Mouse (Mus musculus) Patski (cell line): ENCODE data around the gene Rapsn. TPM values are rescaled to one million over a fixed set of nuclear protein-coding genes. Genes with fewer than 3 reads are reported as not detected.

ENCODE experiments used
- ATAC-seq: fragments of 100-300 bp; one replicate; pipeline ENCODE4 v1.8.0; 2021
- CTCF ChIA-PET: fragments of 350-600 bp; sonication (Branson Sonifier 250); formaldehyde crosslinking; loops from one replicate; lab custom pipeline; 2022; ENCODE audit warnings: inconsistent platforms; lab: Charles Lee
- POLR2A ChIA-PET: fragments of 350-600 bp; sonication (Branson Sonifier 250); formaldehyde crosslinking; loops from one replicate; lab custom pipeline; 2022; ENCODE audit warnings: antibody characterized with exemption, inconsistent platforms; lab: Charles Lee
- DNase-seq: peaks from one replicate; pipeline ENCODE4 v3.0.0-alpha.2; 2011; ENCODE audit warnings: low read depth, low spot score
- H3K27me3 ChIP-seq: fragments of 371-371 bp; one replicate; pipeline ENCODE4 v1.5.1; 2021
- CTCF ChIP-seq: fragments of 100-300 bp; IDR thresholded peaks from one replicate; pipeline ENCODE4 v1.5.1; 2021
- in situ Hi-C: fragments of 300-500 bp; cut with MboI; formaldehyde crosslinking; loops from 3 replicates; pipeline ENCODE4 v1.11.1; 2018; ENCODE audit warnings: low pct_unique_long_range_greater_than_20kb, mixed read lengths
- polyA plus RNA-seq: library from polyadenylated mRNA; unstranded; gene quantifications from one replicate; pipeline ENCODE4 v1.2.3, GENCODE M21; 2021

Gene Rapsn
- polyA plus RNA-seq, 1 experiment from 2014 or later, result 1.2 TPM

DNA sequence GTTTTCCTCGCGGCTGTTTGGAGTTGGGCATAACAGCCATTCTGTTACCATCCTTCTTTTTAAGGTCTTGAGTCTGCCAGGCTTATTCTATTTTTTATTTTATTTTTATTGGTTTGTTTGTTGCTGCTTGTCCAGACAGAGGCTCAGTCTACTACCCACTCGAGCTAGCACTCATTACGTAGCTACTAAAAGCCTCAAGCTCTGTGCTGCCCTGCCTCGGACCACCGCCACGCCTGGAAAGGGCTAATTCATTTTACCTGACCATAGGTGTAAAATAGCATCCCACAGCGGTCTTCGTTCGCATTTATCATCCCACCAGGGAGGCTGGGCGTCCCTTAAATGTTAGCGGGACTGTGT, 42.5 kb downstream of the Rapsn start:
- ATAC-seq (no peak), DNase-seq (no peak)
- POLR2A ChIA-PET, result interaction anchor here (0.5 to 0.8 kb wide), 3 partner anchors 10 to 46 kb away, joined by 3 to 5 read pairs (median 3); no protein-coding TSS in a partner anchor
- H3K27me3 ChIP-seq, result no peaks in the 10 kb centered on the region
- CTCF ChIA-PET, result interaction anchor here (1.3 kb wide), 1 partner anchor 20 kb away, joined by 3 read pairs; no protein-coding TSS in a partner anchor
- in situ Hi-C loops, result no loop called here
- TF ChIP-seq CTCF, result no peak

DNA sequence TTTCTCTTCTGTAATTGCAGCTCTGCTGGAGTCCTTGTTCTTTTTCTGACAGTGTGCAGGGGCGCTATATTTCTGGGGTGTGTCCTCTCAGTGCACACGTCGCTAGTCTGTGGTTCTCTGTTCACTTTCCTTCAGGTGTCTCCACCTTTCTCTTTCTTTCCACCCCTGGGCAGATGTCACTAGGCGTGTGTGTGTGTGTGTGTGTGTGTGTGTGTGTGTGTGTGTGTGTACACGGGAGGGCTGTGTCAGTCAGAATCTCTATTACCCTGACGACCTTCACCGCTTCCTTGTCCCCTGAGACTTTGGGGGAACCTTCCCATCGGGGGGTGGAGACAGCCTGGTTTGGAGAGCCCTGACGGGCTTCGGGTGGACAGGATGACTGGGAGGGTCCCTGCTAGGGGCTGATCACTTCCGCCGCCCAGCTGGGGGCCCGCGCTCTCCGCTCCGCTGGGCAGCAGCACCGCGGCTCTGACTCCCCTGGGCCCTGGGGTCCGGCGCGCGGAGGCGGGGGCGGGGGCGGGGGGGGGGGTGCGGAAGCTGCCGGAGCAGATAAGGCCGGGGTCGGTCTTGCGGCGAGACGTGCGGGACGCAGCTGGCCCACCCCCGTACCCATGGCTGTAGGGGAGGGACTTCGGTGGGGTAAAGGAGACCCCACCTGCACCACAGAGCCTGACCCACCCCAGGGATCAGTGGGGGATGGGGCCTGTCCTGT, 43.0 kb downstream of the Rapsn start:
- H3K27me3 ChIP-seq, result no peaks in the 10 kb centered on the region
- DNase-seq (no peak), ATAC-seq (no peak)
- POLR2A ChIA-PET, result interaction anchor here (0.7 to 0.8 kb wide), 2 partner anchors 10 to 46 kb away, joined by 3 to 5 read pairs; no protein-coding TSS in a partner anchor
- in situ Hi-C loops, result no loop called here
- CTCF ChIA-PET, result interaction anchor here (1.3 kb wide), 1 partner anchor 19 kb away, joined by 3 read pairs; no protein-coding TSS in a partner anchor
- no peak for TF ChIP-seq CTCF

DNA sequence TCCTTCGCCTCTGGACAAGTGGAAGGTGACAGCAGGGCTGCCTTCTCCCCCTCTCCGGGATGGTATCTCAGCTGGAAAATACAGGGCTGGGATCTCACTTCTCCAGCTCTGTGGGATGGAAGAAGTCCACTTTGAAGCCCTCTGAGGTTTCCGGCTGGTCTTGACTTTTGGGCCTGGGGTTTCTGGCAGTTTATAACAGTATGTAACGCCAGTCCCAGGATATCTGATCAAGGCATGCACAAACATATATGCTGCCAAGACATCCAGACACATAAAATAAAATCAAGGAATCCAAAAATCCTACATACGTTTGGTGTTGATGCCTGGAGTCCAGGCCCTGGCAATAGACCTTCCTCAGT, 43.6 kb downstream of the Rapsn start:
- ChIA-PET POLR2A (no interaction called here), CTCF (interaction anchor here (1.3 kb wide), 1 partner anchor 19 kb away, joined by 3 read pairs; no protein-coding TSS in a partner anchor)
- ATAC-seq (no peak), DNase-seq (no peak)
- no peaks in the 10 kb centered on the region for H3K27me3 ChIP-seq
- TF ChIP-seq CTCF, result no peak
- in situ Hi-C loops, result no loop called here

DNA sequence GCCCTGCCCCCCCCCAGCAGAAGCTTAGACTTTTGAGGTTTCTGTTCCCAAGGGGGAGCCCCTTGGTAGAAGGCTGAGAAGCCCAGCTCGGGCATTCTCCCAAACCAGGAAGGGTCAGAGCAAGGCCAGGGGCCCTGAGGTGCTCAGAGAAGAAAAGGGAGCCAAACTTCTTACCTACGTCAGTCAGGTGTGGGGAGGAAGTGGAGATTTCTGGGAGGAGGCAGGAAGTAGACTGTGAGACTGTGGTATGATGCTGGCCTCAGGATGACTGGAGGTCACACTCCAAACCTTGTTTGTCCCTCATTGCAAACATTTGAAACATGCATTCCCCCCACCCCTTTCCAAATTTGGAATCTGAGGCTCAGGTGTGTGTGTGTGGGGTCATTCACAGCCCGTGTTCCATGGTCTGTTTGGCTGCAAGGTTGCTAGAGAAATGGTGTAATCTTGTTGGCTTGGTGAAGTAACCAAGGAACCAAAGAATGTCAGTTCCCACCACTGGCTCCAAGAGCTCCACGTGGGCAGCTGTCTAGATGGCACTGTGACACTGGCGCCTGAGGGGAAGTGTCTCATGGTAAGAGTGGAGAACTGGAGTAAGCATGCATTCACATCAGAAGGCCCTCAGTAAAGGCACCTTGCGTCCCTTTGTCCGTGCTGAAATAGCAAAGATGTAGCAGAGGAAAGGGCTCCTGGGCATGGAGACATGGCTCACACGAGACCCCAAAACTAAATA, 45.5 kb downstream of the Rapsn start:
- no peak for TF ChIP-seq CTCF
- in situ Hi-C loops, result no loop called here
- DNase-seq (no peak), ATAC-seq (no peak)
- CTCF ChIA-PET, result no interaction called here
- POLR2A ChIA-PET, result interaction anchor here (0.6 to 0.7 kb wide), 2 partner anchors 131 to 215 kb away, joined by 3 to 4 read pairs; no protein-coding TSS in a partner anchor
- H3K27me3 ChIP-seq, result no peaks in the 10 kb centered on the region

DNA sequence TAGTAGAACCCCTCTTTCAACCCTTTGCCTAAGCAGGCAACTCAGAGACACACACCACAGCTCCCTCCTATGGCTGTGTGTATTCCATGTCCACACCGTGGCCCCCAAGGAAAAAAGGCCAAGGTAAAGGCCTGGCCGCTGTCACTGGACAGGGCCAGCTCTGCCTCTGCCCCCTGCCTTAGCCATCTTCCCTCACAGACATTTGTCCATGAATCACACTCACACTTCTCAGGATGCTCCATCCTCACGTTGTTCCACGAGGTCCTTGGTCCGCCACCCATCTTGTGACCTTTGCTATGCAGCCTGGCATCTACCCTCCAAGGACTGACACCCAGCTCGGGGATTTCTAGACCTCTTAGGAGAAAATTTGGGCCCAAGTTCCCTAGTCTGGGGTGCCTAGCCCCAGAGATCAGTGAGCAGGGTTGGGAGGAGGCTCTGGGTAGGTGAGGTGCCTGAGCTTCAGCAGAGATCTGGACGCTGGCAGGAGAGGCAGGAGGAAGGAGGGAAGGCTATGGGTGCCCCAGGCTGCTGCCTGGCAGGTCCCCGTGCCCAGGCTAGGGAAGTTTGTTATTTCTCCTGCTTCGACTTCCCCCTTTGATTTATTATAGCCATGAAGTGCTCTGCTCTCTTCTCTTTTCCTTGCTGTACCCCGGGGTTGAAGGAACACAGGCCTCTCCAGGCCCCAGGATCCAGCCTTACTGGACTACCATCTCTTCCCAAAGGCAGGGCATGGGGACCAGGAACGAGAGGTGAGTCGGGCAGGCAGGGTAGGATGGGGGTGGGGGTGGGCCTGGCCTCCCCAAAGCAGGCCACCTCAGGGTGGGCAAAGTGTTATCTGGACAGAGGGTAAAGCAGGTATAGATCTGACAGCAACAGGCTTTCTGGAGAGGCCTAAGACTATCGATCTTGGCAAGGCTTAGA, 46.6 kb downstream of the Rapsn start, which contains the start of gene Spi1:
Gene Spi1 (plus strand): TSS at position 616 of the 921 bp plus-strand sequence.
- TF ChIP-seq CTCF, result no peak
- DNase-seq, result no peak
- no peak for ATAC-seq
- H3K27me3 ChIP-seq, result no peaks in the 10 kb centered on the region
- in situ Hi-C loops, result no loop called here
- POLR2A ChIA-PET, result interaction anchor here (0.7 kb wide), 1 partner anchor 216 kb away, joined by 4 read pairs; no protein-coding TSS in a partner anchor
- CTCF ChIA-PET, result no interaction called here

DNA sequence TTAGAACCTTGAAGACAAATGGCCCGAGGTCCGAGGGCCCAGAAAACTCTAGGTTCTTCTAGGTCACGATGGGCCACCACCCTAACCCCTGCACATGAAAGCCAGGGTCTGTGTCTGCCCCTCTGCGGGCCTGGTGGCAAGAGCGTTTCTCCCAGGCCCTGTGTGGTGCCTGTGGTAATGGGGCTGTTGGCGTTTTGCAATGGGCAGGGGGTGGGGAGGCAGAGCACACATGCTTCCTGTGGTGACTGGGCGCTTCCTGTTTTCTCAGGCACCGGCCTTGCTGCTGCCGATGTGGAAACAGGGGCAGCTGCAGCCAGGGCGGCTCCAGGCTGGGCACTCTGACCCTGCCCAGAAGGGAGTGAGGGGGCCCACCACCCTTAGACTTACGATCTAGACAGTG, 47.4 kb downstream of the Rapsn start:
- no peak for ATAC-seq
- CTCF ChIA-PET, result no interaction called here
- no peak for DNase-seq
- POLR2A ChIA-PET, result no interaction called here
- TF ChIP-seq CTCF, result no peak
- no peaks in the 10 kb centered on the region for H3K27me3 ChIP-seq
- in situ Hi-C loops, result no loop called here

DNA sequence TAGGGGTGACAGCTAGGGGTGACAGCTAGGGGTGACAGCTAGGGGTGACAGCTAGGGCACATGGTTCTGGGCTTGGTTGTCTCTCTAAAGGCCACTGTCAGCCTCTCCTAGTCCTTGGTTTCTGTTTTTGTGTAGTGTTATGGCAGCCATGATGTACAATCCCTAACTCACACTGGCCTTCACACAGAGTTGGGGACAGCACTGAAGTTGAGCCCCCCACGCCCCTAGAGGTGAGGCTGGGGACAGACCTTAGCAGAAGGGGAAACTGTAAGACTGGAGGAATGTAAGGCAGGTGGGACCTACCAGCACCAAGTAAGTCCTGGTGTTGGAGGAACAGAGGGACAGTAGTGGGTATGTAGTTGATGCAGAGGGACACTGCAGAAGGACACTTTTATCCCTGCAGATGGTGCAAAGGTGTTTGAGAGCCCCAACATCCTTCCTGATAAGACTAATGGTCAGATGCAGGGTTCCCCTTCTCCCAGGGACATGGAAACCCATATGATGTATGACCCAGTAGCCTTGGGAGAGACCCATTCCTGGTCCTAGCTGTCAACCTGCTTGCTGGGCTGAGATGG, 48.0 kb downstream of the Rapsn start:
- CTCF ChIA-PET, result interaction anchor here (1.2 kb wide), 1 partner anchor 25 kb away, joined by 3 read pairs; no protein-coding TSS in a partner anchor
- ATAC-seq (no peak), DNase-seq (no peak)
- POLR2A ChIA-PET, result no interaction called here
- in situ Hi-C loops, result no loop called here
- TF ChIP-seq CTCF, result no peak
- no peaks in the 10 kb centered on the region for H3K27me3 ChIP-seq

DNA sequence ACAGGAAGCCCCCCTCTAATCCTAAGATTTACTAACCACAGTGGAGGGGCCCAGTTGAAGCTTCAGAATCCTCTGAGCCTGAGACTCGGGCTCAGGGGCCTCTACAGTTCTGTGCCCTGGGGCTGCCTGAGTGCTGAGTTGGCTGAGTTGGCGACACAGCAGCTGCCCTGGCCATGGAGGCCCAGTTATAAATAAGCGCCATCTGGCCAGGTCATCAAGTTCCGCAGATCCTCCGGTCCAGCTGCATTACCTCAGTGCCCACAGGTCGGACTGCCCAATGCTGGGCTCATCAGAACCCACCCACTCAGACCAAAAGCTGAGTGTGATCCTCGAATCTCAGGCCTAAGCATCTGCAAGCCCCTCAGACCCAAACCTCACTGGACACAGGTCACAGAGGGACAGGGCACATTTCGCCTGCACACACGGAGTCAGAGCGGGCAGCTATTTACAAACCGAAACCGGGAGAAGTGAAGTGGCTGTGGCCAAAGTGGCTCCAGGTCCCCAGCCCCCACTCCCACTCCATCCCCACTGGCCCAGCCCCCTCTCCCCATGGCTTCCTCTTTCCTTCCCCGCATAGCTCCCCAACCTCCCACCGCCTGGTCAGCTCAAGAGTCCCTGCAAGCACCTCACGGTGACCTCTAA, 48.9 kb downstream of the Rapsn start:
- in situ Hi-C loops, result no loop called here
- ChIA-PET CTCF (interaction anchor here (0.5 to 1.2 kb wide), 3 partner anchors 7 to 24 kb away, joined by 3 read pairs; no protein-coding TSS in a partner anchor), POLR2A (no interaction called here)
- no peak for TF ChIP-seq CTCF
- H3K27me3 ChIP-seq, result no peaks in the 10 kb centered on the region
- no peak for ATAC-seq
- DNase-seq, result no peak
